Mouse (Mus musculus) c-Kit-negative CD71-positive TER-119-positive erythroid progenitor cells, embryonic 14.5 days (primary cell): ENCODE measurements at regions not wholly inside any gene's neighbourhood (a gene's known extent, or its start where the extent isn't known, plus 50 kb on each side); places are given as distances from the start of the nearest gene placed in this dataset.

Experiments used
- DNase-seq: peaks from one replicate; pipeline ENCODE4 v3.0.0-alpha.2; 2013; ENCODE audit warnings: low read depth, low spot score

DNA sequence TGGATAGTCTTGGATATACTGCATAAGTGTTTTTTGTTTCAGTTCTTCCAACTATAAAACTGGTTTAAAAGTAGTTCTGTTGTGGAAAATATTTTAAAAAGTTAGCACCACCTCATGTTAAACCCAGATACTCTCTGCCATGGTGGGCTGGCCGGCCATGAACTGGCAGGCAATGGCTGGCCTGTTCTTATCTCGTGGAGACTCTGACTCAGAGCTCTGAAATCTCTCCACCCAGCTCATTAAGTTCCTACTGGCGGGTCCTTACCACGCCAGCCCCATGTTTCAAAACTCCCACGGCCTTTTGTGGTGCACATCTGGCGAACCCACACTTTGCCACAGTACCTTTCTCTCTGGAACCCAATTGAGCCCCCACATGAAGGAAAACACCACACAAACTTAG, 183.8 kb upstream of the Slc30a5 start:
- DNase-seq: no peak

DNA sequence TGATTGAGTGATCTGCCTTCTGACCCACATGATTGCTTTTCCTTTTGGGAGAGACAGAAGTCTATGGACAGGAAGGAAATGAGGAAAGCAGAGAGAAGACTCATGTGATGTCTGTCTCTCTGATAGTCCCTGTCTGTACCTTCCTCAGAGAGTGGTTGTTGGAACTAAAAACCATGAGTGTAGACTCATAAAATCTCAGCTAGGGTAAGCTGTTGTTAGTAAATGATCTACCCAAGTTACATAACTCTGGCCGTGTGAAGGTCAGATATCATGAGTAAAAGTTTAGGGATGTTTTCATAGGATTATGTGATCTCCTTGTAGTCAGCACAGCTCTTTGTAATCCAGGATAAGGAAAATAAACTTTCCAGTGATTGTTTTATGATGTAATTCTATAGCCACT, 183.0 kb upstream of the Slc30a5 start:
- no peak for DNase-seq

DNA sequence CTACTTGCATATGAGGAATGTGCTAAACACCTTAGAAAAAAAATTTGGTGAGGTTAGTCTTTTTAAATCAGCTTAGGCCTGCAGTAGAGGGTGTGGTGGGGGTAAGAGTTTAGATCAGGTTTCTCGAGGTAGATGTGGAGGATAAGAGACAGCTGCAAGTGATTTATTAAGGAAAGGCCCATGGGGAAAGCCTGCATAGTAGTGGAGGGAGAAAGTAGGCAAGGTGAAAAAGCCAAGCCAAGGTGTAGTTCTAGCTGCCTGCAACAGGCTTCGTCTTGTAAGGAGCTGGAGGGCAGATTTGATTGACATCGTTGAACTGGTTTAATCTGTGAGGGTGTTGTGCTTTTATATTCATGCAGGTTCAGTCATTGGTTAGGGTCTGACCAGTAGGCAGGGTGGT, 182.2 kb upstream of the Slc30a5 start:
- DNase-seq: no peak

DNA sequence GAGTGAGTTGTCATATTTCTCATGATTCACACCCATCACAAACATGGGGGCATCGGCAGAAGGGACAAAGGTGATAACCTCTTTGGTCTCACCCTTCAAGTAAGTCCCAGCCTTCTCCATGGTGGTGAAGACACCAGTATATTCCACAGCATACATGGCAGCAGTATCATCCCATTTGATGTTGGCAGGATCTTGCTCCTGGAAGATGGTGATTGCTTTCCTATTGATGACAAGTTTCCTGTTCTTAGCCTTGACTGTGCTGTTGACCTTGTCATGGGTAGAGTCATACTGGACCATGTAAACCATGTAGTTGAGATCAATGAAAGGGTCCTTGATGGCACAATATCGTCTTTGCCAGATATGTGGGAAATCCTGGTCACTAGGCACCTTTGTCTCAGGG, 180.4 kb upstream of the Slc30a5 start:
- no peak for DNase-seq

DNA sequence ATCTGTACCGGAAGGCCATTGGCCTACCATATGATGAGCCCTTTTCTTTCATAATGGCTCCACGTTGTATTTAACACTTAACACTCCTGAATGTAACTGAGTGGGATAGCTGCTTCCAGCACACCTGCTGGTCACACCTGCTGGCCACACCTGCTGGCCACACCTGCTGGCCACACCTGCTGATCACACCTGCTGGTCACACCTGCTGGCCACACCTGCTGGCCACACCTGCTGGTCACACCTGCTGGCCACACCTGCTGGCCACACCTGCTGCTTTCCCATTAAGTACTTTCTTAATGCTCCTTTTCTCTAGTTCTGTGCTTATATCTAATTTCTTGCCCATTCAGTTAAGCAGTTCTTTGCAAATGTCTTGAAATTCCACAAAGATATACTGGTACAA, 157.4 kb upstream of the Slc30a5 start:
- no peak for DNase-seq

DNA sequence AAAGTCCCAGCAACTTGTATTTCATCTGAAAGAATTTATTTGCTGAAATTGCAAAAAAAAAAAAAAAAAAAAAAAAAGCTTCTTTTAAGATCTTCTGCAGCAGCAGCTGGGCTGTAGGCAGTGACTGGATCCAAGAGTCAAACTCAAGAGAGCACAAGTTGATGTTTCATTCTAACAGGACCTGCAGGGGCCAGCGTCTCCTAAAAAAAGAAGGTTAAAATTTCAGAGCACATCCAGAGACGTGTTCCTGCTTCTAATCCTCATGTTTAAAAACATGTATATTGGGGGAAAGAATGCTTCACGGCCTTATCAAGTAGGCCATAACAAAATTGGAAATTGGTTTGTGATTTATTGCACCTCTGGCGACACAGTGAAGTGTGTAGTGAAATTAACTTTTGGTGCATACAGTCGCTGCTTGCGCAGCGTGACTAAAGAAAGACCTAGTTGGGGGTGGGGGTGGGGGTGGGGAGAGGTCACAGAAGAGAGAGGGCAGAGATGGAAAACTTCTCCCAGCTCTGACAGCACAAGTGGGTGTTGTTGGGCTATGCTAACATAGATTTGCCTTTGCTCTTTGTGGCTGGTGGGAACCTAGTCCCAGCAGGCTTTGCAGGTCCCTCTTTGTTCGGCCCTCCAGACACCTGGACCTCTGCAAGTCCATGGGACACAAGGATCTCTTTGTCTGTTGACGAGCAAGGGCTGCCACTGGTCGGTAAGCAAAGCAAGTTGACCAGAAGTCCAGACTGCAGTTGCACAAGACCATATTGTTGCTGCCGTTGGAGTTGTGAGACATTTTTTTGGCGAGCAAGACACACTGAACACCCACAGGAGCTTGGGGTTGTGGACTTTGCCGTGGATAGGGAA, 155.7 kb upstream of the Slc30a5 start:
- DNase-seq: no peak

DNA sequence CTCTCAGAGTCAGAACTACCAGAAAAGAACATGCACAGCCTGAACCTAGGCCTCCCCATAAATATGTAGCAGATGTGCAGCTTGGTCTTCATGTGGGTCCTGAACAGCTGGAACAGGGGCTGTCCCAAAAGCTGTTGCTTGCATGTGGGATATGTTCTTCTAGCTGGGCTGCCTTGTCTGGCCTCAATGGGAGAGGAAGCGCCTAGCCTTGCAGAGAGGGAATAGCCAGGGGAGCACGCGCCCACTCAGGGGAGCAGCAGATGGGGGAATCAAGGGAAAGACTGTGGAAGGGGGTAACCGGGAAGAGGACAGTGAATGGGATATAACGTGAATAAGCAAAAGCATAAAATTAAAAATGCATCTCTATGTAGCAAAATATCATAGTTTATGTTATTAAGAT, 154.9 kb upstream of the Slc30a5 start:
- DNase-seq: no peak

DNA sequence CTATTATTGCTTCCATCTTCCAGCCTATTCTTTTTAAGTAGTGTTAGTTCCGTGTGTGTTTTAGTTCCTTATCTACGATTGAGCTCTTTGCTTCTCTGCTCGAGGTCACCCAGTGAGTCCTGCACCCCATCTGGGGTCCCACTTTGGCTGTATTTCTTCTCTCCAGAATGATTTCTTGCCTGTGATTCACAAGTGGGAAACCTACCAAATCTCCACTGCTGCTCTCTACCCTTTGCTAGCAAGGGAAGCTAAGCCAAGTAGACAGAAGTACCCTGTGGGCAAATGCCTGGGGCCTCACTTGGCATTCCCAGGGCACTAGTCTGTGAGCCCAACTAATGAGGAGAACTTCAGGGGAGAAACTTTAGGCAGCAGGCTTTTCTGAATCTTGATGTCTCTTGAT, 142.5 kb upstream of the Slc30a5 start:
- DNase-seq: no peak

DNA sequence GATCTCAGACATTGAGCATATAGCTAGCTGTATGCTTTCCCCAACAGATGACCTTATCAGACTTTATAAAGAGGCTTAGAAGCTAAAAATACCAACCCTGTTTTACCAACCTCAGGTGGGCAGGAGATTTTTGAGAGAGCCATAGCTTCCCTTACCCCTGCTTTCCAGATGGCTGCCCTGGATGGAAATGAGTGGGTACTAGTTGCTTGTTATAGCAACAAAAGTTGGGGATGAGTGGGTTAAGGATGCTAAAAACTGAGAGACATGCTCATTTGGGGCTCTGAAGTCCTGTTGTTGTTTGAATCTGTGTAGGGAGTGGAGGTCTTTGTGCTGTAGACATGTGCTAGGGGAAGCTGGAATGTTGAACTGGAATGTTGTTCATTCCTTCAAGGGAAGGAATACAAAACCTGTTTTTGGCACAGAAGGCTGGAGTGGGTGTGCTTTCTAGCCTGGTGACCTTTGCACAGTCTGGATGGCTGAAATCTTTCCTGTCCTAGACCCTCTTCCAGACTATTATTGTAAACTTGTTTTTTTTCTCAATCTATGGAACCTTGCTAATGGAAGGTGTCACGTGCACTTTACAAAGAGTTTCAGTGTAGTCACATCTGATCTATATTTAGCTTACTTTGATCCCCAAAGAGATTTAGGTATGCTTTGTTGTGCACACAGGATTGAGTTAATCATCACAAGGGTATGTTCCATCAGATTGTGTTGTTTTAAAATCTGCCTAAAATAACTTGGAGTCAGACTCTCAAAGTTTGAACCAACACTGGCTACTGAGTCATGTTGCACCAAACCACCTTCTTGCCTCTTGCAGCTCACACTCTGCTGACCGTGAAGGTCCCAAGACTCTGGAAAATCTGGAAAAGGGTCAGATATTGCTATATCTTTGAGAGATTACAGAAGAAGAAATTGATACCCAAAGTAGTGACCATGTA, 138.1 kb upstream of the Slc30a5 start:
- no peak for DNase-seq

DNA sequence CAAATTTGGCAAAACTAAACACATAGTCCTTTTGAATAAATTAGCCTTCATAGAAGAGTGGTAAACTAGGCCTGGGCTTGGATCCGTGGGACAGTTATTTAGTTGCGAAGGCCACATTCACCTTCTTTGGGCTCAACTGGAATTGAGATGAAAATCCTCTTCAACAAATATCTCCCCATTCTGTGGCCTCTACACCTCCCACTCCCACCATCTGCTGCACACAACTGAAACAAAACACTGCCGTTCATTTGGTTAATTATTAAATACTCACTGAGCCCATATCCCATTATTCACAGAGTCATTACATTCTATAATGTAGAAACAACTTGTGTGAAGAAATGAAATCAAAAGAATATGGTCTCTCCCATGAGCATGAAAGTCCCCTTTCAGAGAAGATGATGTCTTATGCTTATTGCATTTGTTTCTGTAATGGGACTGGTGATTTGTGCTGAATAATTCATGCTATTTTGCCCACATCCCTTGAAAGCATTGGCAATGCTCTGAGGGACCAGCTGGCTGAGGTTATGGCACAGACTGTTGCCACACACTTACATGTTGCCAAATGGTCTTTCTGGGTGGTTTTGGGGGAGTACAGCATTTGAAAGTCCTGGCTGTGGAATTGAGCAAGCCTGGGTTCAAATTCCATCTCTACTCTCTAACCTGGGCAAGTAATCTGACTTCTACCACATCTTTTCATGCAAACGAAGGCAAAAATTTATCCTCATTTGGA, 129.7 kb upstream of the Slc30a5 start:
- no peak for DNase-seq

DNA sequence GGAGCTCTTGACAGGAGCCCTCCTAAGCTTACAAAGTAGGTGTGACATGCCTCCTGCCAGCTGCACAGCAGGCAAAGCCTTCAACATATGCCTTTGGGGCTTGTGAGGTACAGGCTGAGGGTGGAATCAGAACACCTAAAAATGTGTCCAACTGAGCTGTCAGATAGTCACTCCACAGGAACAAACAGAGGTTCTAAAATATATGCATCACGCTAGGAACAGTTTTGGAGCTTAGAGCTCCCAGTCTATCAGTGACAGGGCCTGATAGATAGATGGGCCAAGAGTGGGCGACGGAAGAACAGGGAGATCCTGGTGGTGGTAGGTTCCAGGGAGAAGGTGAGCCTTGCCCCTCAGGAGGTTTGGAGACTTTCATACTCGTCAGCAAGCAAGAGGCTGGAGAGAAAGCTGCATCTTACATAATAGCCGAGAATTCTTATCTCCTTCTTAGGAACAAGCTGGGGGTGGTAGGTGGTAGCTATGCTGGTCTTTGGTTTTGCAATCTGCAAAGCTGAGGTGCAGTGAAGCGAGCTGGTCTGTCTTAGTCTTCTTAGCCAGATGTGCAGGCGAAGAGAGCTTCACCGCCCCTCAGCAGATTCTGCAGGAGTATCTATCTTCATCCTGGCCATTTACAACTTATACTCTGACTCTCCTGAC, 121.5 kb upstream of the Slc30a5 start:
- DNase-seq: no peak

DNA sequence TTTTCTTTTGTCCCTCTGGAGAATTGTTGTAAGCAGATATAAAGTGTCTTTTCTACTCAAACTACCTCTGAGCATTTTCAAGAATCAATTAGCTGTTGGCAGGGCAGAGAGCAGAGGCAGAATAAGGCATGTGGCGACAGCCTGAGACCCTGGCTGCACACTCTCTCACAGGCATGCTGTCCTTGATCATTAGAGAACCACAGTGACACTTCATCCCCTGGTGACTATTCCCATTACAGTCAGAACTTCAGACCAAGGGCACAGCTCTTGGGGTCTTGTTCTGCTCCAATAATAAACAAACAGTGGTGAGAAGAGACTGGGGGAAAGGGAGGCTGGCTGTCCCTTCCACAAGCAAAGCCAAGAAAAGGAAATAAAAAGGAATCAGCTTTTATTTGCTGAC, 120.9 kb upstream of the Slc30a5 start:
- DNase-seq: no peak

DNA sequence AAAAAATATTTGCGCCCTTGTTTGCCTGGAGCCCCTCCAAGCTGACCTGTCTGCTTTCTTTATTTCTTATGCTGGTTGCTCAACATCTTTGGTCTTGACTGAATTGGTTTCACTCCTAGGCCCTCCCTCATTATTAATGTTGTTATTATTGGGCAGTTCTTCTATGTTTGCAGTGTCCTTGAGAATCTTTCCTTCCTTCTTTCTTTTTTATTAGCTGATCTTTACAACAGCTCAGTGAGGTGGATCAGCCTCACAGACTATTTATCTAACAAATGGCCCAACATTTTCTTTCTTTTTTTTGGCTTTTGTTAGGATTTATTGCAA, 117.9 kb upstream of the Slc30a5 start:
- no peak for DNase-seq

DNA sequence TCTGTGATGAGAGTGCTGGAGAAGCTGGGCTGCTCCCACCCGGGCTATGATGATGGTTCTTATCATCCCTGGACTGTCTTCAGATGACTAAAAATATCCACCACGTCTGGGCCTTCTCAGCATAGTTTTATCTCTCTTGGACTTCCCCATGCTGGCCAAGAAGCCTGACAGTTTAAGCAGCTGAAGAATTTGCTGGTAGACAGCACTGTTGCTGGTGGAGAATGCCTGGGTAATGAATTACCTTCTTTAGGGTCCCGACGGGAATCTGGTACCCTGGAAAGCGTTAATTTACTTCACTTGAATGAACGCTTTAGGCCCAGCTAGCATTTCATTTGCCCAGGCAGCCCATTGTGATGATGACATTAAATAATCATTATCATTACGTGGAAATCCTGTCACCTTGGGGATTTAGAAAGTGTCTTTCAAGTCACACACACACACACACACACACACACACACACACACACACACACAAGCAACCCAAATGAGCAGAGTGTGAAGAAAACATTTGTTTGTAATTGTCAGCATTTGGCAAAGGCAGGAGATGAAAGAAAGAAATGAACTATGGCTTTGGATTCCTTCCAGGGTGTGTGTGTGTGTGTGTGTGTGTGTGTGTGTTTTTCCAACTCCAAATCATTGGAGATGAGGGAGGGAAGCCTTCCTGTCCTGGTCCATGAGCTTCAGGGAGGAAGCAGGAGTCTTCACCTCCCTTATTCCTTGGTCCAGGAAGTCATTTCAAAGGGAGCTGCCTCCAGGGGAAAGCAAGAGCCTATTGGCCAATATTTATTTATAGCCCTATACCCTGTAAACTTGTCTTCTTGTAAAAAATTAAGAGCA, 117.3 kb upstream of the Slc30a5 start:
- DNase-seq: no peak

DNA sequence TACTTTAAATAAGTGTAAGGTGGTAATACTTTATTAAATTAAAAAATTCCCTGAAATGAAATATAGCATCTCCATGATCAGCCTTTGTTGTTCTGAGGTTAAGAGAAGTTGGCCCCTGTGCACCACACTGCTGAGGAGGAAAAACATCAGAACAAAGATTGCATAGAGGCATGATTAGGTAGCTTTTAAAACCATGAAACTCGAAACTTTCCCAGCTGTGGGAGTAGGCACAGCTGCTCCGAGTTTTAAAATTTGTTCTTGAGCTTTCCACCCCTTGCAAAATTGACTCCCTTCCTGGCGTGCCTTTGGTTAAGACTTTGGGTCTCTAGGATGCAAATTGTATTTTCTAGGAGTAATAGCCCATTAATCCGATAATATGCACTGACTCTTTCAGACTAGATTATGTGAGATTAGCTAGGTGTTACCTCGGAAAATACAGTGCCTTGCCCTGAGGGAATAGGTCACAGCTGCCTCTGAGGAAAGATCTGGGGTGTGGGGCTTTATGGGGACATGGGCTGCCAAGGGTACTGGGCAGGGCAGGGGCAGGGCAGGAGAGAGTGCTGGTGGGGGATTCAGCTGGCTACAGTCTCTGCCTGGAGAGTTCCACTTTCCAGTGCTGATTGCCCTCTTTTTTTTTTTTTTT, 110.1 kb upstream of the Slc30a5 start:
- DNase-seq: no peak

DNA sequence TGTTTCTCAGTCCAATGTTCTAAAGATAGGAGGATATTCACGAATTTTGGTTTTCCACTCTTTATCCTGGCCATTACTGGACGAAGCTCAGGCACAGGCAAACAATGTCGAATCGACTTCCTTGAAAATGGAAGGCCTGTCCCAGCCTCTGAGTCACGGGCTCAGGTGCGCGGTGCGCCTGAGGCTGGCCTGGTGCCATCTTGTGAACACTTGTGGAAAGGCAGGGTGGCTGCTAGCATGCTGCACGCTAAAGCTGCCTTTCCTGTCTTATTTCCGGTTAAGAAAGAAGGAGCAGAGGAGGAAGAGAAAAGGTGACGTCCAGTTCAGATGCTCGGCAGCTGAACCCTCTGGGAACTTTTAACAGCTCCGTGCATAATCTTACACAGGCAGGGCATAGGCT, 107.6 kb upstream of the Slc30a5 start:
- no peak for DNase-seq

DNA sequence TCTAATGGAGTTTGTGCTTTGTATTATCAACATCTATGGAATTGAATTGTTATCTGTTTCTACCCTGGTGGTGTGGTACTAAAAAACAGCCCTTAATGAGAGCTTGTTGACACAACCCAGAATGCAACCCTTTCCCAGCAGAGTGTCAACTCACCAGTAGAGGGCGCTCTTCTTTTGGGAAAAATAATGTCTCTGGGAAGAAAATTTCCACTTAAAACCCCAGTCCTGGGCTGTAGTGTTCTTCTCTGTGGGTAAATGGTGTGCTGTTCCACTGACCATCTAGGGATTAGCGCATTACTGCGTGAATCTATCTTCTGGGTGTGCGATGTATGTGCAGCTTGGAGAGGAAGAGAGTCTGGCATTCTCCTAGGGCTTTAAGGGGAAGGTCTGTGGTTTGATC, 106.5 kb upstream of the Slc30a5 start:
- DNase-seq: peak; percentile 15

DNA sequence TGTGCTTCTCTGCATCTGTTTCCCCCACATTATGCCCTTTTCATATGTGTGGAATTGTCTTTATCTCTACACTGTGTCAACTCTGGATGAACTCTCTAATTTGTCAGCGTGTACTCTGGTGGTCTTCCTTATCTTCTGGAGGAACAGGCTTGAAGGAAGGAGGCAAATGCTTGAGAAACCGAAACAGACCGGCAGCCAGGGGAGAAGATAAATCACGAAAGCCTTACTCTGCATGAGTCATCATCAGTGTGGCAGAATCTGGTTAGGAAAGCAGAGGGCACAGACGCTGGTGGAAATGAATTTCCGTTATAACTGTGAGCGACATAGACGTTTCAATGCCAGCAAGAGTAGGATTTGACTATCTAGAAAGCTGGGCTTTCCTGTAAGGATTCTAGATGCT, 100.0 kb upstream of the Slc30a5 start:
- no peak for DNase-seq

DNA sequence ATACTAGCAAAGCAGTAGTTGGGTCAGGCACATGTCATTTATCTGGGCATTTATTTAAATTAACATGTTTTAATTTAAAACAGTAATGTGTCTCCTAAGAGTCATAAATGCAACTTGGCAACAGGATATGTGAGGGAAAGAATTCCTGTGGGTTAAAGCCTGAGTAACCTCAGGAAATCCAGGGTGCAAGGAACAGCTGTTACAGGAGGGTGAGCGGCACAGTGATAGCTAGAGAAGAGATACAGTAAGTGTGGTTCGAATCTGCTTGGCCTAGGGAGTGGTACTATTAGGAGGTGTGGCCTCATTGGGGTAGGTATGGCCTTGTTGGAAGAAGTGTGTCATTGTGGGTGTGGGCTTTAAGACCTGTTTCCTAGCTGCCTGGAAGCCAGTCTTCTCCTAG, 66.3 kb upstream of the Slc30a5 start:
- no peak for DNase-seq

DNA sequence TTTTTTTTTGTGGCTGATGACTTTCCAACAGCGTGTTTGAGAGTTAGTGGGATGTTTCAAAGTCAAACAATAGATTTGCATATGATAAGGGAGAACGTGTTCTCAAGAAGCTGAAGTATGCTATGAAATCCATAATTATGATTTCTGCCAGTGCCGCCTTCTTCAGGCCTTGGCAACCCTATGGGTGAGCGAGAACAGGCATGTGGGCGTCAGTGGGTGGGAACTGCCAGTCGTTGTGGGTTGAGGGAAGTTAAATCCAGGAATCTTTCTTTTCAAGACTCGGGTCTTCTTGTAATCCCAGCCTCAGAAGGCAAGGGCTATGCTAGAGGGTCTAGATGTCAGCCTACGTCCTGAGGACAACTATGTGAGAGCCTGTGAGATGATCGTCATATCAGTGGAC, 60.6 kb upstream of the Slc30a5 start:
- DNase-seq: no peak
